Mouse (Mus musculus) MEL (cell line): ENCODE measurements around the gene Mms19.

Experiments used
- CHD1 ChIP-seq: IDR thresholded peaks from 2 replicates; pipeline ENCODE4 v1.6.1; 2012; ENCODE audit warnings: low read depth, mild to moderate bottlenecking, inconsistent platforms, low read length, improper control_type of control experiment
- CHD2 ChIP-seq: IDR thresholded peaks from 2 replicates; pipeline ENCODE4 v1.6.1; 2011; ENCODE audit warnings: low read length, improper control_type of control experiment
- CTCF ChIP-seq, 3 experiments: IDR thresholded peaks in 2 of 3; conservative IDR thresholded peaks in 1 of 3; 2 replicates each; pipeline ENCODE4 v1.5.1; 2011 to 2012; ENCODE audit warnings: low read length in 3 of 3, low read depth in 2 of 3, mild to moderate bottlenecking in 2 of 3, improper control_type of control experiment in 1 of 3, inconsistent platforms in 1 of 3, mixed read lengths in 1 of 3, moderate library complexity in 1 of 3; ENCODE audit not compliant: control insufficient read depth in 1 of 3, insufficient read depth in 1 of 3, poor library complexity in 1 of 3, severe bottlenecking in 1 of 3
- EP300 ChIP-seq, 2 experiments: IDR thresholded peaks; 2 replicates each; pipeline ENCODE4 v1.6.1; 2011; ENCODE audit warnings: improper control_type of control experiment in 2 of 2, low read length in 2 of 2, low read depth in 1 of 2, mild to moderate bottlenecking in 1 of 2
- GABPA ChIP-seq: IDR thresholded peaks from 2 replicates; pipeline ENCODE4 v1.6.1; 2012; ENCODE audit warnings: low read depth, mild to moderate bottlenecking, inconsistent platforms, low read length, improper control_type of control experiment, moderate library complexity
- HCFC1 ChIP-seq: IDR thresholded peaks from 2 replicates; pipeline ENCODE4 v1.6.1; 2012; ENCODE audit warnings: low read depth, mild to moderate bottlenecking, inconsistent platforms, low read length, improper control_type of control experiment, moderate library complexity
- KAT2A ChIP-seq: conservative IDR thresholded peaks from 2 replicates; pipeline ENCODE4 v1.6.1; 2012; ENCODE audit warnings: low read depth, low read length, improper control_type of control experiment, inconsistent platforms
- MAX ChIP-seq: IDR thresholded peaks from 2 replicates; pipeline ENCODE4 v1.6.1; 2011; ENCODE audit warnings: low read length, improper control_type of control experiment
- MYC ChIP-seq: IDR thresholded peaks from 2 replicates; pipeline ENCODE4 v1.6.1; 2011; ENCODE audit warnings: low read depth, mild to moderate bottlenecking, low read length, improper control_type of control experiment, moderate library complexity
- POLR2A ChIP-seq, 2 experiments: IDR thresholded peaks; 2 replicates each; pipeline ENCODE4 v1.6.1; 2011 to 2012; ENCODE audit warnings: low read length in 2 of 2, mild to moderate bottlenecking in 2 of 2, control low read depth in 1 of 2, improper control_type of control experiment in 1 of 2, low read depth in 1 of 2, moderate library complexity in 1 of 2; ENCODE audit not compliant: control insufficient read depth in 1 of 2, insufficient read depth in 1 of 2, poor library complexity in 1 of 2
- POLR2AphosphoS2 ChIP-seq: IDR thresholded peaks from 2 replicates; pipeline ENCODE4 v1.6.1; 2011; ENCODE audit warnings: low read length, improper control_type of control experiment
- RCOR1 ChIP-seq: IDR thresholded peaks from 2 replicates; pipeline ENCODE4 v1.6.1; 2012; ENCODE audit warnings: low read depth, mild to moderate bottlenecking, inconsistent platforms, low read length, improper control_type of control experiment
- ZKSCAN1 ChIP-seq: IDR thresholded peaks from 2 replicates; pipeline ENCODE4 v1.6.1; 2012; ENCODE audit warnings: low read depth, mild to moderate bottlenecking, inconsistent platforms, low read length, improper control_type of control experiment, moderate library complexity

DNA sequence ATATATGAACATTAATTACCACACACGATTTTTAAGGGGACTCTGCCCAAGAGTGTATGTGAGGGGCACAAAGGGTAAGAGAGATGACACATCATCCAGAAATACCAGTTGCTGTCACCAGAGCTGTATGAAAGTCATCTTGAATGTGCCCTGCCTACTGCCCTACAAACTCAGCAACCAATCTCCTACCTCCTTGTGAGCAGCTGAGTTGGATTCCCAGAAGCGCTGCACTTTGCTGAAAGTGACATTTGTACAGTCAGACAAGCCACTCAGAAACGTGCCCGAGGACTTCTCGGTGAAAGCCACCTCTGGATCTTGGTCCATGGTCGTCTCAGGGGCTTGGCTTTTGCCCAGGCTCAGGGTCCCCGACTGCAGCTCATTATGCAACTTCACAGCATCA, 86.0 kb downstream of the Mms19 start:
- no peak for TF ChIP-seq POLR2A (IDR thresholded peaks at IDR 0.05; ENCODE audit: control insufficient read depth in 1 of 2, insufficient read depth in 1 of 2, low read depth in 1 of 2, low read length in 2 of 2, poor library complexity in 1 of 2)
- no peak; the same call in 1 of the 2 replicates for TF ChIP-seq CHD1
- TF ChIP-seq ZKSCAN1 = no peak
- no peak for TF ChIP-seq POLR2AphosphoS2
- no peak; the same call in 1 of the 2 replicates for TF ChIP-seq MAX
- TF ChIP-seq CTCF (IDR thresholded peaks at IDR 0.05 in 2 of 3, conservative IDR thresholded peaks at IDR 0.05 in 1 of 3; ENCODE audit: control insufficient read depth in 1 of 3, insufficient read depth in 1 of 3, low read depth in 2 of 3, low read length in 3 of 3, poor library complexity in 1 of 3, severe bottlenecking in 1 of 3) = no peak
- no peak for TF ChIP-seq GABPA
- TF ChIP-seq KAT2A = no peak
- no peak for TF ChIP-seq MYC
- no peak for TF ChIP-seq RCOR1
- no peak for TF ChIP-seq CHD2
- TF ChIP-seq EP300 (IDR thresholded peaks at IDR 0.05; ENCODE audit: low read depth in 1 of 2, low read length in 2 of 2) = no peak
- TF ChIP-seq HCFC1 = no peak
